Mouse (Mus musculus) adrenal gland, postnatal 10 days (tissue): ENCODE measurements around the gene Elp5. TPM values are rescaled to one million over a fixed set of nuclear protein-coding genes. Genes with fewer than 3 reads are reported as not detected.

Experiments
- DNase-seq: peaks from one replicate; pipeline ENCODE4 v3.0.0; 2021; ENCODE audit warnings: mixed read lengths
- total RNA-seq, 2 experiments: library from RNA; stranded (reverse); gene quantifications; 2 replicates each; pipeline ENCODE4 v1.2.3; 2021

The Elp5 gene
- total RNA-seq, 2 experiments from 2014 or later = 66.8 to 71.4 TPM

GRCm38 (mm10) chr11:69991711-69992110 lies 9.4 kb upstream of the Elp5 start:
- no peak for DNase-seq

GRCm38 (mm10) chr11:69990850-69991691 lies 8.8 kb upstream of the Elp5 start, which contains the start of gene Gabarap:
TSS of gene Gabarap (plus strand) at chr11:69991143.
- peak; percentile 97 for DNase-seq

- DNase-seq = no peak
Measured at GRCm38 (mm10) chr11:69989949-69990348, 7.6 kb upstream of the Elp5 start.

- no peak for DNase-seq
Measured at GRCm38 (mm10) chr11:69984431-69984830, 2.1 kb upstream of the Elp5 start.

GRCm38 (mm10) chr11:69983377-69983776 lies 1.1 kb upstream of the Elp5 start:
- DNase-seq = no peak

GRCm38 (mm10) chr11:69982877-69983276 lies 560 bp upstream of the Elp5 start:
- no peak for DNase-seq

- peak; percentile 51 for DNase-seq
Measured at GRCm38 (mm10) chr11:69981141-69981762, 1.1 kb downstream of the Elp5 start, which contains the start of gene Ctdnep1. TSS of gene Ctdnep1 (plus strand) at chr11:69981156.

- DNase-seq = peak; percentile 99
Measured at GRCm38 (mm10) chr11:69980196-69981140, 1.8 kb downstream of the Elp5 start.

GRCm38 (mm10) chr11:69979827-69980195 lies 2.5 kb downstream of the Elp5 start:
- no peak for DNase-seq

- no peak for DNase-seq
Measured at GRCm38 (mm10) chr11:69976271-69976670, 6.0 kb downstream of the Elp5 start.

GRCm38 (mm10) chr11:69974907-69975306 lies 7.4 kb downstream of the Elp5 start:
- no peak for DNase-seq

GRCm38 (mm10) chr11:69970775-69971174 lies 11.5 kb downstream of the Elp5 start:
- DNase-seq = no peak

GRCm38 (mm10) chr11:69970222-69970621 lies 12.1 kb downstream of the Elp5 start:
- DNase-seq = no peak

GRCm38 (mm10) chr11:69968793-69969192 lies 13.5 kb downstream of the Elp5 start:
- DNase-seq = no peak

GRCm38 (mm10) chr11:69966860-69967517 lies 15.3 kb downstream of the Elp5 start:
- no peak for DNase-seq

- peak; percentile 50 for DNase-seq
Measured at GRCm38 (mm10) chr11:69966006-69966859, 16.1 kb downstream of the Elp5 start.

GRCm38 (mm10) chr11:69965271-69966005 lies 16.9 kb downstream of the Elp5 start:
- no peak for DNase-seq

GRCm38 (mm10) chr11:69964650-69965270 lies 17.6 kb downstream of the Elp5 start, which contains the start of gene Cldn7:
TSS of gene Cldn7 (plus strand) at chr11:69964779.
- no peak for DNase-seq

GRCm38 (mm10) chr11:69961841-69962240 lies 20.5 kb downstream of the Elp5 start:
- DNase-seq = no peak

GRCm38 (mm10) chr11:69960616-69961015 lies 21.7 kb downstream of the Elp5 start:
- peak; percentile 21 for DNase-seq
